Mouse (Mus musculus): Measurements from ENCODE around the gene Os9.

GRCm38 (mm10) chr10:127059174-127059967 lies 61.6 kb downstream of the Os9 start:
- TF ChIP-seq CTCF (IDR thresholded peaks at IDR 0.05; ENCODE audit: insufficient read depth, low read length) (no peak), POLR2A (IDR thresholded peaks at IDR 0.05; ENCODE audit: borderline replicate concordance, extremely low read depth, low read depth, low read length) (no peak)

All from lung, adult 2 months (tissue).